Mouse (Mus musculus) heart, postnatal 14 days (tissue): ENCODE results near the gene Fank1. TPM values are rescaled to one million over a fixed set of nuclear protein-coding genes. Genes with fewer than 3 reads are reported as not detected.

ENCODE experiments used
- DNase-seq, 2 experiments: peaks; one replicate each; pipeline ENCODE4 v3.0.0; 2021 to 2022
- intact Hi-C: fragments of 180-260 bp; cut with DNase I; formaldehyde crosslinking; loops from one replicate; pipeline ENCODE4 v1.15.1; 2025
- total RNA-seq, 2 experiments: library from RNA; stranded (reverse); gene quantifications; 2 replicates each; pipeline ENCODE4 v1.2.3; 2021

Fank1 gene
- total RNA-seq, 2 experiments from 2014 or later = 0.50 TPM; not detected in 1

GRCm38 (mm10) chr7:133813331-133813730 lies 36.7 kb downstream of the Fank1 start:
- DNase-seq = no peak
- intact Hi-C loops = no loop called here

DNA sequence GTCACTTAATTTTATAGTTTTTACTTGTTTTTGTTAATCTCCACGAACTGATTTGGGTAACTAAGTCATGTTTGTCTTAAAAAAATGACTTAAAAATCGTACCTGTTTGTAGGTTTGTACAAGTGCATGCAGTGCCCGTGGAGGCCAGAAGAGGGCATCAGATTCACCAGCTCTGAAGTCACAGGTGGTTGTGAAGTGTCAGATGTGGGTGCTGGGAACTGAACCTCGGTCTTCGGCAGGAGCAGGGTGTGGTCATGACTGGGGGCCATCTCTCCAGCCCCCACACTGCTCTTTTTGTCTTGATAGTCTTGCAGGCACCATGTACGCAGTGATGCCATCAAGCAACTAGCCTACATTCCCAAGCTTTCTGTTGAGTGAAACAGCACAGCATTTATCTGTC lies 47.1 kb downstream of the Fank1 start:
- intact Hi-C loops = no loop called here
- DNase-seq = no peak

GRCm38 (mm10) chr7:133824579-133824978 lies 47.9 kb downstream of the Fank1 start:
- intact Hi-C loops = no loop called here
- peak in 1 of 2 experiments; percentile 12 for DNase-seq

DNA sequence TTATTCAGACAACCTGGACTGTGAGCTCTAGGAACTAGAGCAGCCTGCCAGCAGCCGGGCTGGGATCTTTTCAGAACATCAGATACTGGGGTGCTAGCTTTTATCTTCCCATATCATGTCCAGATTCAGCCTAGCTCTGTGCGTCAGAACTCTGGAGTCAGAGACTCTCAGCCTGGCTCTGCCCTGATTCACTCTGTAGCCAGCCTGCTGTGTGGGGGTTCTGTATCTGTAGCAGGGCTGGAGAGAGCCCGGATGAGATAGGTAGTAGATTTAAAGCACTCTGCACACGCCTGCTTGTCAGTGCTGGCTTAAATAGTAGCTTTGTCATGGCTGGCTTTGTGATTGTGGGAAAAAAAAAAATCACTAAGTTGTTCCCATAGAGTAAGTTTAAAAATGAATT lies 51.9 kb downstream of the Fank1 start:
- intact Hi-C loops = no loop called here
- no peak for DNase-seq

- intact Hi-C loops = no loop called here
- DNase-seq = no peak
These were observed 52.9 kb downstream of the Fank1 start for GRCm38 (mm10) chr7:133829579-133829978.

- intact Hi-C loops = no loop called here
- DNase-seq = no peak
These were observed 62.9 kb downstream of the Fank1 start for GRCm38 (mm10) chr7:133839546-133839945.

- intact Hi-C loops = no loop called here
- no peak for DNase-seq
These were observed 65.4 kb downstream of the Fank1 start for GRCm38 (mm10) chr7:133842079-133842478.

GRCm38 (mm10) chr7:133847175-133847574 lies 70.5 kb downstream of the Fank1 start:
- DNase-seq = no peak
- intact Hi-C loops = no loop called here

DNA sequence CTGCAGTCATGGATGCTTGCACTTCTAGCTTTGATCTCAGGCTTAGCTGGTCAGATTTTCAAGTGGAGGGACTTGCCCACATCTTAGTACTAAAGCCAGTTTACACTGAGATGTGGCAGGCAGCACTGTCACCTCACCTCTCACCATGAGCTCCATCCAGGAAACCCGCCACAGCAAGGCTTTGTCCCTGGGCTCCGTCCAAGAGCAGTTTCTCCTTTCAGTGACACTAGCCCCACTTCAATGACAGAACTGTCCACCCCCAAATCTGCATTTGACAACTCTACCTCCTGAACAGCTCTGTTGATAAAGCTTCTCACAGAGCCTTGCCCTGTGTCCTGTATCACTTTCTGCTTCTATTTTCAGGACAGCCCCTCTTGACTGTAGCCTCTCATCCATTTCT lies 71.5 kb downstream of the Fank1 start:
- no peak for DNase-seq
- intact Hi-C loops = no loop called here

GRCm38 (mm10) chr7:133850735-133851134 lies 74.1 kb downstream of the Fank1 start:
- DNase-seq = no peak
- intact Hi-C loops = no loop called here

DNA sequence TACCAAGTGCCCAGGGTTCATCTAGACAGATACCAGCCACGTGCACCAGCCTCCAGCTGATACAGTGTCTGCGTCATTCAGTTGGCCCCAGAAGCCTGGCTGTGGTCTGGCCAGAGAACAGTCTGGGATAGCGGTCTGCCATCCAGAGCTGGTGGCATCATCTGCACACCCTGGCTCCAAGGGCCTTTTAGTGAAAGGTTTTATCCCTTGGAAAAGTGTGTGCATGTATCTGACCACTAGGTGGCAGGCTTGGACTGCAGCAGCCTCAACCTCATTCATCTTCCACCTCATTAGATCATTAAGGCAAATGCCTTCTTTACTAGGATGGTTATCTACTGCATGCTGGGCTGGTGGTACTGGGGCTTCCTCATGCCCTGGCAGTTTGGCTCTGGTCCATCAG lies 79.6 kb downstream of the Fank1 start:
- intact Hi-C loops = loop anchor here (1.0 to 5.0 kb wide), 3 partner anchors 369 to 711 kb away; no protein-coding TSS in a partner anchor

DNA sequence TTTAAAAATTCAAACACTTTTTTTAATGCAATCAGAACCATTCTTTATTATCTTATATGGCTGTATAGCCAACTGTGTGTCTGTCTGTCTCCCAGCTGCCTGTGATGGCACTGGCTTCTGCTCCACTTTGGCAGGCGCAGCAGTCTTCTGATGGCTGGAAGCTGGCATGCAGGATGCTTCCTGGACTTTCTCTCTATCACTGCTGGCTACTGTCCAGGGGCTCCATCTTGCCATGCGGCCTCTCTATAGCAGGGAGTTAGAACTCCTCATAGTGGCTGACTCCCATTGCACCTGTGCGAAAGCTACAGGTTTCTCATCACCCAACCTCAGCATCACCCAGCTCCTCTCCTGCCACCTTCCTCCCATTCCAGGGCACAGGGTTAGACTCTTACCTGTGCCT lies 81.8 kb downstream of the Fank1 start:
- peak in 1 of 2 experiments; percentile 6 for DNase-seq
- intact Hi-C loops = loop anchor here (5.0 kb wide), 1 partner anchor 709 kb away; no protein-coding TSS in a partner anchor

More for the DNA sequence above, 79.6 kb downstream of the Fank1 start:
- DNase-seq = peak; percentile 71 to 81

DNA sequence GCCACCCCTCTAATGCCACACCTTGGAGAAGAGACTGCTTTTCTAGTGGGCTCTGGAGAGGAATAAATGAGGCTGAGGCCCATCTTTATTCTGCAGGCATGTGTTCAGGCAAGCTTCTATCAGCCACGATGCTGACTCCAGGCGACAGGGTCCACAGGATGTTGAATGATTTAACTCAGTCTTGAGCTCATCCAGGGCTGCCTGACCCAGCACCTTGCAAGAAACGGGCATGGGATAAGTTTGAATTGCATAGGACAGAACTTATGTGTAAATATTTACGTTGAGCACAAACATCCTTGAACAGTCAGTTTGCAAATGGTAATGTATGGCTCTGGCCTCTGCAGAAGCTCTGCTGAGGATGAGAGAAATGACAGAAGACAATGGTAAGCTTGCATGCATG lies 82.9 kb downstream of the Fank1 start:
- intact Hi-C loops = loop anchor here (5.0 kb wide), 1 partner anchor 708 kb away; no protein-coding TSS in a partner anchor
- DNase-seq = no peak

DNA sequence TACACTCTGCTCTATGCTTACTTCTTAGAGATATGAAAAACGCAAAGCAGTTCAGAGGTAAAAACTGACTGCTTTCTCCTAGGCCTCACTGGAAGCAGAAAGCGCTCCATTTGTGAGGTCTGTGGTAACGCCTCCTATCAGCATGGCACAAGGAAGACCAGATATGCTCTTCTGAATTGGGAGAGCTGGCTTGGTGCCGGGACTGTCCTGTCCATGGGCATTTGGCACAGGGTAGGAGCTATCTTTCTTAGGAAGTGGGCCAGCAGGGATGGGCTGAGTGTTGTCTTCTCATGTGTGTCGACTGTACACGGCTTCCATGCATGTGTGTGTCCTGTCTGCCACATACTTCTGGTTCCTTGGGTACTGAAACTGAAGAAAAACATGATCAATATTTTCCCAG lies 85.6 kb downstream of the Fank1 start:
- intact Hi-C loops = no loop called here
- DNase-seq = no peak

GRCm38 (mm10) chr7:133862723-133863122 lies 86.1 kb downstream of the Fank1 start:
- intact Hi-C loops = no loop called here
- DNase-seq = no peak

DNA sequence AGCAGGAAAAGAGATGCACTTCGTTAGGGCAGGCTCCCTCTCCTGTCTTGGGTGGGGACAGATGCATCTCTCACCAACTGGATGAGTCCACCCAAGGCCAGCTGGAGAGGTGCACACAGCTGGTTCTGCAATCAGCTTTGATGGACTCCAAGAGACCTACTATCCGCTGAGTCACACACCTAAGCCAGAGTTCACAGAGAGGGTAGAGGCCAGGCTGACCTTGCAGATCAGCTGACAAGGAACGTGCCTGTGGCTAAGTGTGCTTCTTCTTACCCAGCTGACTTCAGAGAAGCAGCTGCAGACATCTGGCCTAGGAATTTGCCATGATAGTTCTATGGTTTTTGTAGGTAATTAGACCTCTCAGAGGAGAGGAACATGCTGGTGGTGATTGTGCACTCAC lies 86.5 kb downstream of the Fank1 start:
- intact Hi-C loops = no loop called here
- no peak for DNase-seq

DNA sequence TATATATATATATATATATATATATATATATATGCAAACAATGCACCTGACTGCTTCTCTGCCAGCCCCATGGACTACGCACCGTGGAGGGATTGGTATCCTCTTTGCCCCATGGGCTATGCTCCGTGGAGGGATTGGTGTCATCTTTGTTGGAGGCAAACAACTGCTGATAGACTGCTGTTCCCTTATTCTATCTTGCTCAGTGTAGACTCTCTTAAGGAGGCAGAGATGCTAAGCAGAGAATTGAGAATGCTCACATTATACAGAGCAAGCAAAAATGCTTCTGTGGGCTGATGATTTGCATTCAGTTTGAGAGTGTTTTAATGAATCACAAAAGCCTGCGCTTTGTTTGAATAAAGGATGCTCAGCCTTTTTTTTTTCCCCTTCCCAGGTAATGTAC lies 87.0 kb downstream of the Fank1 start:
- DNase-seq = no peak
- intact Hi-C loops = no loop called here

DNA sequence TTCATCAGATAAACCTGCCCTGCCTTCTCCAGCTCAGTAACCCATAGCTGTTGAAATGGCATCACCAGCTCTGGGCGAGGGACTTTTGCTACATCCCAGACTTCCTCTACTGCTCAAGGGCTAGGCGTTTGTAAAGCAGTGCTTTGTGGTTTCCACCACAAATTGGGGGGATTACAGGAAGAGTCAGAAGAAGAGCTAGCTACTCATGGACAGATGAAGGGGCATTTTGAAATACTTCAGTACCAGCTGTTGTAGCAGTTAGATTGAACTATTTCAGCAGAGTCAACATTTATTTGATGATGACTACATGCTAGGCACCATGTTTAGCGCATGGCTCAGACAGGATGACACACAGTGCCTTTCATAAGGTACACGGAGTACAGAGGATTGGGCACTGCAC lies 93.6 kb downstream of the Fank1 start:
- no peak for DNase-seq
- intact Hi-C loops = no loop called here

DNA sequence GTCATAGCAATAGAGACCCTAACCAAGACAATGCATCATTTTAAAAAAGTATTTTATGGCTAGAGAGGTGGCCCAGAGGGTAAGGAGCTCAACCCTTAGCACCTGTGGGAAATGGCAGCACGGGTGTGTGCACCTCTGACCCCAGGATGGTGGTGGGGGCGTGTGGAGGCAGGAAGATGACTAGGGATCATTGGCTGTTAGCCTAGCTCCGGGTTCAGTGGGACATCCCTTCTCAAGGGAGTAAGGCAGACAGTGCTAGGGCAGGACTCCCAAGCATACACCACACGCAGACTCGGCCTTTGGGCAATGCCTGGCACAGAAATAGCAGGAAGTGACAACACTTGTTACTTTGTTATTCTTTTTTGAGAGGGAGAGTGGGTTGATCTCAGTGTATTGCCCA lies 96.0 kb downstream of the Fank1 start:
- intact Hi-C loops = no loop called here
- no peak for DNase-seq

DNA sequence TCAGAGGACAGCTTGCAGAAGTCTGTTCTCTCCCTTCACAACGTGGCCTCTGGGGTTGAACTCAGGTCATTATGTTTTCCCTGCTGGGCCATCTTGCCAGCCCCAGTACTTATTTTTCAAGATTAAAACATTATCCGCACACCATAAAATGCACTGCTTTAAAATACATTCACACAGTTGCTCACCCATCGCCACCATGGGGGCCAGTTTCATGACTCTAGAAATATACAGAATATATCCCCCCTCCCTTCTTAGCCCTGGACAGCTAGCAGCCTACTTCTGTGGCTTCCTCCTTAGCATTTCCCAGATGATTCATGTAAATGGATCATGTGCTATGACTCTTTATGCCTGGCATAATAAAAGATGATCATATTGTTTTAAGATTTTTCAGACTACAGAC lies 99.5 kb downstream of the Fank1 start:
- intact Hi-C loops = no loop called here
- DNase-seq = no peak

GRCm38 (mm10) chr7:133876646-133877342 lies 100.1 kb downstream of the Fank1 start:
- intact Hi-C loops = no loop called here
- DNase-seq = no peak

DNA sequence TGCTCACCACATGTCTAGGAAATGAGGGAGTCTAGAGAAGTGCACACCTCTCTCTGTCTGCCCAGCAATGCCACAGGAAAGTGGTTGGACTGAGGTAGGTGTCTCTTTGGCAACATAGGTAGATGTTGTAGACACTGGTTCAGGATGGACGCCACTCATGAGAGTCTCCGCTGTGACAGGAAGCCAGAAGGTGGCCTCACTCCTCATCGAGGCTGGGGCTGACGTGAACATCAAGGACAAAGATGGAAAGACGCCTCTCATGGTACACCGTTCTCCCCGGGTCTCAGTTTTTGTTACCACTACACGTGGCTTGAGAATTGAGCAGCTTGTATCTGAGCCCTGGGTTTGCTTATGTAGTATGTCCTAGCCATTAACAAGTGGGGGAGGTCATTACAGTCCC lies 103.1 kb downstream of the Fank1 start:
- DNase-seq = no peak
- intact Hi-C loops = no loop called here
